Mouse (Mus musculus) forebrain, embryonic 14.5 days (tissue): ENCODE results near the gene Comtd1. TPM values are rescaled to one million over a fixed set of nuclear protein-coding genes. Genes with fewer than 3 reads are reported as not detected.

Experiments used
- ATAC-seq: fragments of 200-750 bp; cut with Nextera tagmentation; 2 replicates; pipeline ENCODE4 v1.8.0; 2017; ENCODE audit warnings: mild to moderate bottlenecking, moderate library complexity
- DNase-seq: peaks from one replicate; pipeline ENCODE4 v3.0.0-alpha.2; 2015; ENCODE audit warnings: low spot score
- H3K27ac ChIP-seq: fragments of 300-500 bp; sonication (generic); 2 replicates; pipeline ENCODE4 v1.5.1; 2014; ENCODE audit warnings: low read depth, mild to moderate bottlenecking, control low read depth, low read length, moderate library complexity
- H3K27me3 ChIP-seq: fragments of 300-500 bp; sonication (generic); replicated peaks from 2 replicates; pipeline ENCODE4 v1.6.1; 2014; ENCODE audit warnings: low read length, control low read depth, mixed read lengths; ENCODE audit not compliant: control insufficient read depth, insufficient read depth
- H3K36me3 ChIP-seq: fragments of 300-500 bp; sonication (generic); 2 replicates; pipeline ENCODE4 v1.6.1; 2014; ENCODE audit warnings: low read length, control low read depth; ENCODE audit not compliant: control insufficient read depth, insufficient read depth
- H3K4me1 ChIP-seq: fragments of 300-500 bp; sonication (generic); 2 replicates; pipeline ENCODE4 v1.6.1; 2014; ENCODE audit warnings: antibody characterized with exemption, low read length, control low read depth; ENCODE audit not compliant: control insufficient read depth, insufficient read depth
- H3K4me2 ChIP-seq: fragments of 300-500 bp; sonication (generic); 2 replicates; pipeline ENCODE4 v1.6.1; 2014; ENCODE audit warnings: mild to moderate bottlenecking, control low read depth, low read length
- H3K4me3 ChIP-seq: fragments of 300-500 bp; sonication (generic); 2 replicates; pipeline ENCODE4 v1.5.1; 2014; ENCODE audit warnings: low read depth, low read length, control low read depth
- H3K9ac ChIP-seq: fragments of 300-500 bp; sonication (generic); 2 replicates; pipeline ENCODE4 v1.6.1; 2014; ENCODE audit warnings: mild to moderate bottlenecking, low read length, control low read depth, moderate library complexity
- H3K9me3 ChIP-seq: fragments of 300-500 bp; sonication (generic); replicated peaks from 2 replicates; pipeline ENCODE4 v1.6.1; 2016; ENCODE audit warnings: low read length, control low read depth, mixed read lengths; ENCODE audit not compliant: control insufficient read depth
- WGBS: fragments of 180-500 bp; shearing (Covaris S2); extraction: QIAGEN DNeasy Blood & Tissue Kit; methylation state at CpG from one replicate; pipeline ENCODE4 v1.1.7; 2014; 5-methylcytosine and 5-hydroxymethylcytosine counted together
- polyA plus RNA-seq: library from polyadenylated mRNA; unstranded; fragments of >200 nt; fragmentation: Nextera tagmentation; extraction: Ambion mirVana; gene quantifications from 2 replicates; pipeline ENCODE4 v1.2.1, GENCODE M21; 2014

The Comtd1 gene
- polyA plus RNA-seq, result 30.9 and 38.6 TPM in 2 replicates

- peak within 1 kb of the TSS; percentile 79 for H3K9ac ChIP-seq
- H3K27ac ChIP-seq, result peak within 1 kb of the TSS; percentile 35
- peak within 1 kb of the TSS; percentile 65 for H3K4me3 ChIP-seq
- H3K36me3 ChIP-seq, result peaks cover 35% of the 10 kb centered on the region
- H3K27me3 ChIP-seq, result no peaks in the 10 kb centered on the region
- no peaks in the 10 kb centered on the region for H3K9me3 ChIP-seq
- peak; percentile 93 for DNase-seq
- H3K4me1 ChIP-seq, result peaks cover 11% of the 10 kb centered on the region
- peak; percentile 81 for ATAC-seq
- under 1% methylated on average over 51 of the region's 51 CpGs for WGBS
- peak within 1 kb of the TSS; percentile 100 for H3K4me2 ChIP-seq
Measured at GRCm38 (mm10) chr14:21848166-21849154, at the start of gene Comtd1. TSS of gene Comtd1 (minus strand) at chr14:21848977.

GRCm38 (mm10) chr14:21892341-21892659 lies 43.5 kb upstream of the Comtd1 start:
- H3K36me3 ChIP-seq, result no peaks in the 10 kb centered on the region
- H3K9ac ChIP-seq, result no peak overlapping the region
- no peaks in the 10 kb centered on the region for H3K9me3 ChIP-seq
- no peak for DNase-seq
- H3K4me1 ChIP-seq, result no peaks in the 10 kb centered on the region
- no peak for ATAC-seq
- no peak overlapping the region for H3K4me2 ChIP-seq
- H3K27ac ChIP-seq, result no peak overlapping the region
- WGBS, result 89% methylated on average over 6 of the region's 6 CpGs
- no peak overlapping the region for H3K4me3 ChIP-seq
- H3K27me3 ChIP-seq, result no peaks in the 10 kb centered on the region

- H3K4me2 ChIP-seq, result no peak overlapping the region
- ATAC-seq, result no peak
Measured at GRCm38 (mm10) chr14:21891581-21892340, 43.0 kb upstream of the Comtd1 start.

GRCm38 (mm10) chr14:21890430-21890829 lies 41.7 kb upstream of the Comtd1 start:
- Histone ChIP-seq H3K36me3 (no peaks in the 10 kb centered on the region), H3K9ac (no peak overlapping the region), H3K4me3 (no peak overlapping the region), H3K27me3 (no peaks in the 10 kb centered on the region), H3K9me3 (no peaks in the 10 kb centered on the region), H3K27ac (no peak overlapping the region), H3K4me2 (no peak overlapping the region), H3K4me1 (no peaks in the 10 kb centered on the region)
- WGBS, result 90% methylated on average over 2 of the region's 2 CpGs
- ATAC-seq, result no peak
- no peak for DNase-seq

More at GRCm38 (mm10) chr14:21891581-21892340, 43.0 kb upstream of the Comtd1 start:
- H3K4me1 ChIP-seq, result no peaks in the 10 kb centered on the region
- H3K36me3 ChIP-seq, result no peaks in the 10 kb centered on the region
- peak; percentile 22 for DNase-seq
- no peaks in the 10 kb centered on the region for H3K9me3 ChIP-seq
- H3K27me3 ChIP-seq, result no peaks in the 10 kb centered on the region
- H3K27ac ChIP-seq, result no peak overlapping the region
- H3K9ac ChIP-seq, result no peak overlapping the region
- H3K4me3 ChIP-seq, result no peak overlapping the region
- WGBS, result 39% methylated on average over 15 of the region's 15 CpGs

GRCm38 (mm10) chr14:21866816-21867215 lies 18.0 kb upstream of the Comtd1 start:
- H3K4me1 ChIP-seq, result no peaks in the 10 kb centered on the region
- no peaks in the 10 kb centered on the region for H3K36me3 ChIP-seq
- H3K9ac ChIP-seq, result no peak overlapping the region
- no peak overlapping the region for H3K4me2 ChIP-seq
- no peaks in the 10 kb centered on the region for H3K27me3 ChIP-seq
- H3K4me3 ChIP-seq, result no peak overlapping the region
- no peak overlapping the region for H3K27ac ChIP-seq
- DNase-seq (no peak), ATAC-seq (no peak)
- WGBS, result 89% methylated on average over 7 of the region's 7 CpGs
- H3K9me3 ChIP-seq, result no peaks in the 10 kb centered on the region

GRCm38 (mm10) chr14:21866291-21866690 lies 17.5 kb upstream of the Comtd1 start:
- WGBS, result 72% methylated on average over 7 of the region's 7 CpGs
- no peak overlapping the region for H3K27ac ChIP-seq
- H3K4me1 ChIP-seq, result no peaks in the 10 kb centered on the region
- H3K9me3 ChIP-seq, result no peaks in the 10 kb centered on the region
- no peak overlapping the region for H3K9ac ChIP-seq
- H3K36me3 ChIP-seq, result no peaks in the 10 kb centered on the region
- H3K27me3 ChIP-seq, result no peaks in the 10 kb centered on the region
- DNase-seq, result no peak
- no peak overlapping the region for H3K4me3 ChIP-seq
- no peak for ATAC-seq
- no peak overlapping the region for H3K4me2 ChIP-seq

GRCm38 (mm10) chr14:21856886-21857285 lies 8.1 kb upstream of the Comtd1 start:
- no peak for DNase-seq

GRCm38 (mm10) chr14:21855961-21856360 lies 7.2 kb upstream of the Comtd1 start:
- H3K9ac ChIP-seq, result no peak overlapping the region
- ATAC-seq (no peak), DNase-seq (no peak)
- H3K36me3 ChIP-seq, result no peaks in the 10 kb centered on the region
- H3K27ac ChIP-seq, result no peak overlapping the region
- no peak overlapping the region for H3K4me3 ChIP-seq
- 39% methylated on average over 3 of the region's 3 CpGs for WGBS
- H3K27me3 ChIP-seq, result no peaks in the 10 kb centered on the region
- H3K9me3 ChIP-seq, result no peaks in the 10 kb centered on the region
- H3K4me2 ChIP-seq, result no peak overlapping the region
- H3K4me1 ChIP-seq, result no peaks in the 10 kb centered on the region

More at GRCm38 (mm10) chr14:21856886-21857285, 8.1 kb upstream of the Comtd1 start:
- H3K36me3 ChIP-seq, result no peaks in the 10 kb centered on the region
- no peaks in the 10 kb centered on the region for H3K9me3 ChIP-seq
- WGBS, result 84% methylated on average over 14 of the region's 14 CpGs
- no peak overlapping the region for H3K4me3 ChIP-seq
- no peak overlapping the region for H3K9ac ChIP-seq
- H3K4me1 ChIP-seq, result no peaks in the 10 kb centered on the region
- no peak overlapping the region for H3K4me2 ChIP-seq
- H3K27me3 ChIP-seq, result no peaks in the 10 kb centered on the region
- ATAC-seq, result no peak
- H3K27ac ChIP-seq, result no peak overlapping the region
